Mouse (Mus musculus) heart, postnatal 14 days (tissue): ENCODE data around the gene Gm20388. TPM values are rescaled to one million over a fixed set of nuclear protein-coding genes. Genes with fewer than 3 reads are reported as not detected.
A peak's percentile ranks its signal among the peaks of the same experiment; 100 is the strongest.

ENCODE experiments used
- DNase-seq, 2 experiments: peaks; one replicate each; pipeline ENCODE4 v3.0.0; 2021 to 2022
- intact Hi-C: fragments of 180-260 bp; cut with DNase I; formaldehyde crosslinking; loops from one replicate; pipeline ENCODE4 v1.15.1; 2025
- total RNA-seq, 2 experiments: library from RNA; stranded (reverse); gene quantifications; 2 replicates each; pipeline ENCODE4 v1.2.3; 2021

Gene Gm20388
- total RNA-seq, 2 experiments from 2014 or later: 0.24 TPM; not detected in 1

- peak; percentile 75 for DNase-seq
- intact Hi-C loops: no loop called here
Measured at GRCm38 (mm10) chr8:120067936-120068668, 157.5 kb downstream of the Gm20388 start.

- DNase-seq: peak; percentile 85 to 90
Measured at GRCm38 (mm10) chr8:120071684-120072083, 161.0 kb downstream of the Gm20388 start.

GRCm38 (mm10) chr8:120072259-120072658 lies 161.6 kb downstream of the Gm20388 start:
- intact Hi-C loops: loop anchor here (5.0 to 10.0 kb wide), 2 partner anchors 80 to 287 kb away; partner anchors contain the start of gene Crispld2
- DNase-seq: no peak

More at GRCm38 (mm10) chr8:120071684-120072083, 161.0 kb downstream of the Gm20388 start:
- intact Hi-C loops: loop anchor here (5.0 to 10.0 kb wide), 2 partner anchors 79 to 287 kb away; partner anchors contain the start of gene Crispld2

- intact Hi-C loops: loop anchor here (5.0 to 10.0 kb wide), 2 partner anchors 81 to 288 kb away; partner anchors contain the start of gene Crispld2
- DNase-seq: peak in 1 of 2 experiments; percentile 39
Measured at GRCm38 (mm10) chr8:120072827-120073226, 162.2 kb downstream of the Gm20388 start.

- no peak for DNase-seq
- intact Hi-C loops: loop anchor here (5.0 to 10.0 kb wide), 2 partner anchors 82 to 290 kb away; partner anchors contain the start of gene Crispld2
Measured at GRCm38 (mm10) chr8:120074516-120074915, 163.9 kb downstream of the Gm20388 start.

GRCm38 (mm10) chr8:120075347-120075746 lies 164.7 kb downstream of the Gm20388 start:
- no peak for DNase-seq
- intact Hi-C loops: loop anchor here (10.0 kb wide), 1 partner anchor 291 kb away; no protein-coding TSS in a partner anchor

GRCm38 (mm10) chr8:120078080-120078479 lies 167.4 kb downstream of the Gm20388 start:
- intact Hi-C loops: loop anchor here (10.0 kb wide), 1 partner anchor 293 kb away; no protein-coding TSS in a partner anchor
- DNase-seq: peak; percentile 88 to 91

- no peak for DNase-seq
Measured at GRCm38 (mm10) chr8:120079361-120079760, 168.7 kb downstream of the Gm20388 start.

GRCm38 (mm10) chr8:120083261-120083660 lies 172.6 kb downstream of the Gm20388 start:
- intact Hi-C loops: no loop called here
- DNase-seq: no peak

More at GRCm38 (mm10) chr8:120079361-120079760, 168.7 kb downstream of the Gm20388 start:
- intact Hi-C loops: loop anchor here (10.0 kb wide), 1 partner anchor 295 kb away; no protein-coding TSS in a partner anchor

GRCm38 (mm10) chr8:120084783-120085182 lies 174.1 kb downstream of the Gm20388 start:
- intact Hi-C loops: no loop called here
- DNase-seq: no peak

- intact Hi-C loops: no loop called here
- DNase-seq: no peak
Measured at GRCm38 (mm10) chr8:120089511-120089910, 178.9 kb downstream of the Gm20388 start.

GRCm38 (mm10) chr8:120091032-120091431 lies 180.4 kb downstream of the Gm20388 start:
- no peak for DNase-seq
- intact Hi-C loops: no loop called here

- no peak for DNase-seq
- intact Hi-C loops: no loop called here
Measured at GRCm38 (mm10) chr8:120093103-120093502, 182.5 kb downstream of the Gm20388 start.

GRCm38 (mm10) chr8:120094801-120095200 lies 184.2 kb downstream of the Gm20388 start:
- intact Hi-C loops: no loop called here
- no peak for DNase-seq

GRCm38 (mm10) chr8:120096486-120096885 lies 185.8 kb downstream of the Gm20388 start:
- intact Hi-C loops: no loop called here
- no peak for DNase-seq

- intact Hi-C loops: no loop called here
- DNase-seq: no peak
Measured at GRCm38 (mm10) chr8:120100388-120101067, 189.9 kb downstream of the Gm20388 start.

- intact Hi-C loops: no loop called here
- DNase-seq: peak; percentile 86 to 87
Measured at GRCm38 (mm10) chr8:120101068-120101972, 190.7 kb downstream of the Gm20388 start, which contains the start of gene Zdhhc7. Zdhhc7 (minus strand) TSS chr8:120101482.

- no peak for DNase-seq
- intact Hi-C loops: no loop called here
Measured at GRCm38 (mm10) chr8:120103916-120104315, 193.3 kb downstream of the Gm20388 start.

- intact Hi-C loops: no loop called here
- peak; percentile 75 to 77 for DNase-seq
Measured at GRCm38 (mm10) chr8:120104721-120105272, 194.2 kb downstream of the Gm20388 start.

GRCm38 (mm10) chr8:120109149-120109548 lies 198.5 kb downstream of the Gm20388 start:
- peak in 1 of 2 experiments; percentile 23 for DNase-seq
- intact Hi-C loops: no loop called here
